Mouse (Mus musculus) ES-E14 (cell line): ENCODE results near the gene Cfap44. TPM values are rescaled to one million over a fixed set of nuclear protein-coding genes. Genes with fewer than 3 reads are reported as not detected.
A peak's percentile ranks its signal among the peaks of the same experiment; 100 is the strongest.

Experiments used
- DNase-seq: peaks from one replicate; pipeline ENCODE4 v3.0.0-alpha.2; 2013; ENCODE audit warnings: low read depth, low spot score
- H3K27ac ChIP-seq: 2 replicates; pipeline ENCODE4 v1.5.1; 2012; ENCODE audit warnings: low read depth, mild to moderate bottlenecking, low read length, moderate library complexity, mixed read lengths; ENCODE audit not compliant: poor library complexity, insufficient read depth, severe bottlenecking
- H3K36me3 ChIP-seq: 2 replicates; pipeline ENCODE4 v1.6.1; 2012; ENCODE audit warnings: mild to moderate bottlenecking, low read length, moderate library complexity, mixed read lengths; ENCODE audit not compliant: control insufficient read depth, poor library complexity, insufficient read depth, severe bottlenecking
- H3K4me1 ChIP-seq, 2 experiments: fragments of 150-350 bp in 1 of 2; sonication (generic) in 1 of 2; 2 replicates each; pipeline ENCODE4 v1.6.1; 2012; ENCODE audit warnings: low read length in 2 of 2, mild to moderate bottlenecking in 1 of 2, mixed read lengths in 1 of 2; ENCODE audit not compliant: control insufficient read depth in 2 of 2, insufficient read depth in 2 of 2, poor library complexity in 1 of 2
- H3K4me3 ChIP-seq, 2 experiments: fragments of 150-350 bp in 1 of 2; sonication (generic) in 1 of 2; 2 replicates each; pipeline ENCODE4 v1.5.1; 2012; ENCODE audit warnings: low read length in 2 of 2, low read depth in 1 of 2, mild to moderate bottlenecking in 1 of 2, mixed read lengths in 1 of 2; ENCODE audit not compliant: insufficient read depth in 1 of 2, poor library complexity in 1 of 2, severe bottlenecking in 1 of 2
- H3K9ac ChIP-seq: 2 replicates; pipeline ENCODE4 v1.6.1; 2012; ENCODE audit warnings: low read depth, mild to moderate bottlenecking, low read length, mixed read lengths; ENCODE audit not compliant: poor library complexity, insufficient read depth, severe bottlenecking
- H3K9me3 ChIP-seq: fragments of 150-350 bp; sonication (generic); 2 replicates; pipeline ENCODE4 v1.6.1; 2012; ENCODE audit warnings: low read depth, mild to moderate bottlenecking, low read length; ENCODE audit not compliant: control insufficient read depth, insufficient read depth
- CHD2 ChIP-seq: IDR thresholded peaks from 2 replicates; pipeline ENCODE4 v1.6.1; 2014; ENCODE audit warnings: mild to moderate bottlenecking, low read depth, low read length, inconsistent platforms
- HCFC1 ChIP-seq: IDR thresholded peaks from 2 replicates; pipeline ENCODE4 v1.6.1; 2012; ENCODE audit warnings: low read length, inconsistent platforms, borderline replicate concordance; ENCODE audit not compliant: insufficient read depth
- MAFK ChIP-seq: IDR thresholded peaks from 2 replicates; pipeline ENCODE4 v1.6.1; 2014; ENCODE audit warnings: mild to moderate bottlenecking, low read depth, low read length, inconsistent platforms; ENCODE audit not compliant: insufficient read depth
- ZC3H11A ChIP-seq: IDR thresholded peaks from 2 replicates; pipeline ENCODE4 v1.6.1; 2012; ENCODE audit warnings: low read depth, mild to moderate bottlenecking, inconsistent platforms, low read length, borderline replicate concordance
- ZNF384 ChIP-seq: IDR thresholded peaks from 2 replicates; pipeline ENCODE4 v1.6.1; 2012; ENCODE audit warnings: low read depth, low read length, inconsistent platforms
- in situ Hi-C, 2 experiments: fragments of 600-800 bp; cut with MboI; formaldehyde crosslinking; loops; one replicate each; pipeline ENCODE4 v1.15.1; 2025; ENCODE audit warnings: low sequenced_read_pairs in 2 of 2, inconsistent platforms in 1 of 2; ENCODE audit not compliant: unreplicated experiment in 2 of 2
- total RNA-seq: library from RNA; depleted of rRNA; stranded (reverse); fragments of 300-350 nt; gene quantifications from 2 replicates; pipeline ENCODE4 v1.2.3, GENCODE M21; 2012

Cfap44 gene
- total RNA-seq, 1 experiment = 0.22 TPM

- Histone ChIP-seq H3K4me1 (peaks cover 6 to 9% of the 10 kb centered on the region in 2 experiments), H3K4me3 (no peak overlapping the region), H3K36me3 (peaks cover 12% of the 10 kb centered on the region), H3K9me3 (no peaks in the 10 kb centered on the region), H3K9ac (no peak overlapping the region), H3K27ac (no peak overlapping the region)
- no peak for DNase-seq
- TF ChIP-seq MAFK = no peak
- no peak for TF ChIP-seq HCFC1
- no peak for TF ChIP-seq ZNF384
- TF ChIP-seq ZC3H11A = no peak
- TF ChIP-seq CHD2 = no peak
- in situ Hi-C loops = no loop called here
Observed at GRCm38 (mm10) chr16:44380006-44380405, 14.6 kb upstream of the Cfap44 start.

DNA sequence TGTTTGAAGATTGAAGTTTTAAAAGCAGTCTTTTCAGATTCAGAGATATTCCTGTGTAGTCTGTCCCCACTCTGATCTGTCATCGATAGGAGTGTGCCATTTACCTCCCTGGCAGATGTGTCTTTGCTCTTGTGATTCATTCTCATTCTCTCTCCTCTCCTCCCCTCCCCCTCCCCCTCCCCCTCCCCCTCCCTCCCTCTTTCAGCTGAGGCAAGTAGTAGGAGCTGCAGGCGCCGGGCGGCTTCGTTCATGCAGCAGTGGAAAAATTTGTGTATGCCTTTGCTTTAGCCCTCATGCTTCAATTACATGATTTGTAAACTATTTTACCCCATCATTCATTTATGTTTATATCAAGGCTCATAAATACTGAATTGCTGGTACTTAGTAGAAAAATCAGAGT is 13.0 kb upstream of the Cfap44 start:
- Histone ChIP-seq H3K27ac (no peak overlapping the region), H3K4me1 (peaks cover 6 to 9% of the 10 kb centered on the region in 2 experiments), H3K4me3 (no peak overlapping the region), H3K9me3 (no peaks in the 10 kb centered on the region), H3K36me3 (peaks cover 12% of the 10 kb centered on the region), H3K9ac (no peak overlapping the region)
- in situ Hi-C loops = no loop called here
- TF ChIP-seq ZNF384 (no peak), HCFC1 (no peak), CHD2 (no peak), ZC3H11A (no peak), MAFK (no peak)
- DNase-seq = no peak

DNA sequence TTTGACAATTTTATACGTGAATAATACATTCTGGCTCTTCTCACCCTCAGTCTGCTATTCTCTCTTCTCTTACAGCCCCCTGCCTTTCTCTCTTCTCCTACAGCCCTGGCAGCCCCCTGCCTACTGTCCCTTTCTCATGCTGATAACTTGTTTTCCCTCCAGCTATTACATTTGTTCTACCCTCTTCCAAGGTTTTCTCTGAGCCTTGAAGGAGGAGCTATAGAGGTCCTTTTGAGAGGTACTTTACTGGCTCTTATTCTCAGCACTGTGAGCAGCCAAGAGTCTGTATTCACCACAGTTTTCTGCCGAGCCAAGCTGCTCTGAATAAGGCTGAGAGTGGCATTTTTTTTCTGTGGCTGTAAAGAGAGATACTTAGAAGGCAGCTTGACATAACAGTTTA is 11.0 kb upstream of the Cfap44 start:
- Histone ChIP-seq H3K9ac (no peak overlapping the region), H3K36me3 (peaks cover 12% of the 10 kb centered on the region), H3K27ac (peak overlapping the region; percentile 43; the same call in 1 of the 2 replicates), H3K9me3 (no peaks in the 10 kb centered on the region), H3K4me1 (peaks cover 6 to 9% of the 10 kb centered on the region in 2 experiments), H3K4me3 (no peak overlapping the region)
- in situ Hi-C loops = no loop called here
- DNase-seq = no peak
- TF ChIP-seq CHD2 (no peak), MAFK (no peak), ZC3H11A (no peak), HCFC1 (no peak), ZNF384 (no peak)

DNA sequence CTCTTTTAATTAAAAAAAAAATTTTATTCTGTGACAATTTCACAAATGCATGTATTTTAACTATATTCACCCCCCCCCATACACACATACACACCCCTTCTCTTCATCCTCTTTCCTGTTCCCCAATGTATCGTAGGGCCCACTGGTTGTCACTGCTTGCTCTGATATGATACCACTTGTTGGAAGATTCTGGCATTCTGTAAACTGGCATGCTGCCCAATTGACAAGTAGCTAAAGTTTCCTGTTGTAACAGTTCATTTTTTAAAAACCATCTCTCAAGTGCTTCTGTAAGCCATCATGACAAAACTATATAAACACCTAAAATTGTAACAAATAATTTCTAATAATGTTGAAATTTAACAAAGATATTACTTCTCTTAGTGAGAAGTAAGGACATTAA is 10.3 kb upstream of the Cfap44 start:
- peaks cover 6 to 9% of the 10 kb centered on the region in 2 experiments for H3K4me1 ChIP-seq
- H3K9ac ChIP-seq = no peak overlapping the region
- H3K9me3 ChIP-seq = no peaks in the 10 kb centered on the region
- no peak overlapping the region for H3K4me3 ChIP-seq
- no peak for DNase-seq
- H3K36me3 ChIP-seq = peaks cover 8% of the 10 kb centered on the region
- no peak overlapping the region for H3K27ac ChIP-seq
- in situ Hi-C loops = no loop called here
- no peak for TF ChIP-seq MAFK
- TF ChIP-seq CHD2 = no peak
- no peak for TF ChIP-seq ZC3H11A
- TF ChIP-seq HCFC1 = no peak
- TF ChIP-seq ZNF384 = no peak

GRCm38 (mm10) chr16:44391877-44392548 is 2.6 kb upstream of the Cfap44 start:
- peak; percentile 72 for DNase-seq
- Histone ChIP-seq H3K4me1 (peaks cover 0 to 6% of the 10 kb centered on the region in 2 experiments; a peak in 1 of 4 replicates), H3K9me3 (no peaks in the 10 kb centered on the region), H3K9ac (no peak overlapping the region; the same call in 1 of the 2 replicates), H3K4me3 (no peak overlapping the region), H3K36me3 (peaks cover 2% of the 10 kb centered on the region; the same call in 1 of the 2 replicates), H3K27ac (no peak overlapping the region)
- in situ Hi-C loops = no loop called here
- TF ChIP-seq ZNF384 (no peak), MAFK (no peak), CHD2 (no peak), ZC3H11A (peak; percentile 48; the same call in 1 of the 2 replicates), HCFC1 (no peak)
